Mouse (Mus musculus) retina, adult 2 months (tissue): ENCODE measurements at regions not wholly inside any gene's neighbourhood (a gene's known extent, or its start where the extent isn't known, plus 50 kb on each side); places are given as distances from the start of the nearest gene placed in this dataset.

ENCODE experiments used
- DNase-seq: peaks from one replicate; pipeline ENCODE4 v3.0.0-alpha.2; 2012; ENCODE audit warnings: low read depth, low spot score

GRCm38 (mm10) chr15:72101730-72102129, 1732.6 kb upstream of the Gm6569 start:
- DNase-seq: no peak

GRCm38 (mm10) chr15:72105830-72106413, 1728.4 kb upstream of the Gm6569 start:
- DNase-seq: peak; percentile 34

GRCm38 (mm10) chr15:72110520-72110919, 1723.8 kb upstream of the Gm6569 start:
- DNase-seq: no peak

- DNase-seq: no peak
These were observed 1717.6 kb upstream of the Gm6569 start for GRCm38 (mm10) chr15:72116772-72117171.

GRCm38 (mm10) chr15:72134226-72134625, 1700.1 kb upstream of the Gm6569 start:
- DNase-seq: peak; percentile 50

GRCm38 (mm10) chr15:72135992-72136617, 1698.3 kb upstream of the Gm6569 start:
- no peak for DNase-seq

GRCm38 (mm10) chr15:72140122-72140521, 1694.2 kb upstream of the Gm6569 start:
- DNase-seq: peak; percentile 53

- no peak for DNase-seq
These were observed 1683.8 kb upstream of the Gm6569 start for GRCm38 (mm10) chr15:72150581-72150980.

- no peak for DNase-seq
These were observed 1675.9 kb upstream of the Gm6569 start for GRCm38 (mm10) chr15:72158505-72158904.

- DNase-seq: no peak
These were observed 1633.5 kb upstream of the Gm6569 start for GRCm38 (mm10) chr15:72200861-72201260.

- no peak for DNase-seq
These were observed 1632.6 kb upstream of the Gm6569 start for GRCm38 (mm10) chr15:72201791-72202190.

- DNase-seq: no peak
These were observed 1629.0 kb upstream of the Gm6569 start for GRCm38 (mm10) chr15:72205240-72205799.

GRCm38 (mm10) chr15:72205950-72206349, 1628.4 kb upstream of the Gm6569 start:
- DNase-seq: peak; percentile 58

GRCm38 (mm10) chr15:72207589-72207988, 1626.8 kb upstream of the Gm6569 start:
- no peak for DNase-seq

GRCm38 (mm10) chr15:72208076-72208475, 1626.3 kb upstream of the Gm6569 start:
- no peak for DNase-seq

- no peak for DNase-seq
These were observed 1625.4 kb upstream of the Gm6569 start for GRCm38 (mm10) chr15:72208973-72209372.

GRCm38 (mm10) chr15:72217731-72218130, 1616.6 kb upstream of the Gm6569 start:
- DNase-seq: no peak

GRCm38 (mm10) chr15:72219985-72220384, 1614.4 kb upstream of the Gm6569 start:
- DNase-seq: no peak

- DNase-seq: no peak
These were observed 1613.6 kb upstream of the Gm6569 start for GRCm38 (mm10) chr15:72220786-72221185.

- no peak for DNase-seq
These were observed 1602.0 kb upstream of the Gm6569 start for GRCm38 (mm10) chr15:72232355-72232754.

GRCm38 (mm10) chr15:72264619-72265018, 1569.7 kb upstream of the Gm6569 start:
- DNase-seq: no peak

GRCm38 (mm10) chr15:72283846-72284245, 1550.5 kb upstream of the Gm6569 start:
- no peak for DNase-seq

- DNase-seq: no peak
These were observed 1537.7 kb upstream of the Gm6569 start for GRCm38 (mm10) chr15:72296648-72297047.
